Mouse (Mus musculus): ENCODE results near the gene Pdgfc.

Pdgfc gene

GRCm38 (mm10) chr3:81036151-81036553 lies at the start of gene Pdgfc:
TSS of gene Pdgfc (plus strand) at chr3:81036416.
- DNase-seq (ENCODE audit: low spot score in 2 of 2): no peak

- no peak for DNase-seq (ENCODE audit: low spot score in 2 of 2)
Observed at GRCm38 (mm10) chr3:81009245-81009644, 27.0 kb upstream of the Pdgfc start.

GRCm38 (mm10) chr3:81009899-81010298 lies 26.3 kb upstream of the Pdgfc start:
- DNase-seq (ENCODE audit: low spot score in 2 of 2): no peak

GRCm38 (mm10) chr3:81017385-81018051 lies 18.7 kb upstream of the Pdgfc start:
- DNase-seq (ENCODE audit: low spot score in 2 of 2): no peak

- no peak for DNase-seq (ENCODE audit: low spot score in 2 of 2)
Observed at GRCm38 (mm10) chr3:81020064-81020463, 16.2 kb upstream of the Pdgfc start.

GRCm38 (mm10) chr3:81021783-81022182 lies 14.4 kb upstream of the Pdgfc start:
- no peak for DNase-seq (ENCODE audit: low spot score in 2 of 2)

GRCm38 (mm10) chr3:81022266-81022665 lies 13.9 kb upstream of the Pdgfc start:
- DNase-seq (ENCODE audit: low spot score in 2 of 2): no peak

- no peak for DNase-seq (ENCODE audit: low spot score in 2 of 2)
Observed at GRCm38 (mm10) chr3:81022845-81023244, 13.4 kb upstream of the Pdgfc start.

GRCm38 (mm10) chr3:81023568-81023967 lies 12.6 kb upstream of the Pdgfc start:
- DNase-seq (ENCODE audit: low spot score in 2 of 2): no peak

- no peak for DNase-seq (ENCODE audit: low spot score in 2 of 2)
Observed at GRCm38 (mm10) chr3:81025568-81026213, 10.5 kb upstream of the Pdgfc start.

- DNase-seq (ENCODE audit: low spot score in 2 of 2): no peak
Observed at GRCm38 (mm10) chr3:81028361-81028760, 7.9 kb upstream of the Pdgfc start.

- DNase-seq (ENCODE audit: low spot score in 2 of 2): no peak
Observed at GRCm38 (mm10) chr3:81029321-81029720, 6.9 kb upstream of the Pdgfc start.

GRCm38 (mm10) chr3:81029909-81030308 lies 6.3 kb upstream of the Pdgfc start:
- DNase-seq (ENCODE audit: low spot score in 2 of 2): no peak

- no peak for DNase-seq (ENCODE audit: low spot score in 2 of 2)
Observed at GRCm38 (mm10) chr3:81030311-81030710, 5.9 kb upstream of the Pdgfc start.

GRCm38 (mm10) chr3:81032014-81032413 lies 4.2 kb upstream of the Pdgfc start:
- DNase-seq (ENCODE audit: low spot score in 2 of 2): no peak

- no peak for DNase-seq (ENCODE audit: low spot score in 2 of 2)
Observed at GRCm38 (mm10) chr3:81034336-81035102, 1.7 kb upstream of the Pdgfc start.

GRCm38 (mm10) chr3:81036554-81037311 lies 517 bp downstream of the Pdgfc start:
- peak; percentile 31 for DNase-seq (ENCODE audit: low spot score in 2 of 2)

GRCm38 (mm10) chr3:81037312-81037859 lies 1.2 kb downstream of the Pdgfc start:
- DNase-seq (ENCODE audit: low spot score in 2 of 2): peak in 1 of 2 experiments; percentile 20

- peak; percentile 15 to 24 for DNase-seq (ENCODE audit: low spot score in 2 of 2)
Observed at GRCm38 (mm10) chr3:81039131-81039653, 3.0 kb downstream of the Pdgfc start.

GRCm38 (mm10) chr3:81044653-81045343 lies 8.6 kb downstream of the Pdgfc start:
- DNase-seq (ENCODE audit: low spot score in 2 of 2): no peak
